Mouse (Mus musculus): Measurements from ENCODE around the gene Krtap29-1.

DNA sequence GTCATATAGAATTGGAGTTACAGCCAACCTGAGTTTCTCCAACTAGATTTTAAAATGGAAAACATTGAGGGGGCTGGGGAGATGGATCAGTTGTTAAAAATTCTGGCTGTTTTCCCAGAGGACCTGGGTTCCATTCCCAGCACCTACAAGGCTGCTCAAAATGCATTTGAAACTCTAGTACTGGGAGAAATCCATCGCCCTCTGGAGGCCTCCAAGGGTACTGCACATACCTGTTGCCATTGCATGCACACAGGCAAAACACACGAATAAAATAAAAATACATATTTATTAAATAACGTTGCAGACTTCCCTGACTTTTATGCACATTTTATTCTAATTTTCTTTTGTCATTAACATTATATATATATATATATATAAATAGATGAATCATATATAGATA lies 27.8 kb upstream of the Krtap29-1 start:
- no peak for TF ChIP-seq CTCF (IDR thresholded peaks at IDR 0.05; ENCODE audit: control insufficient read depth, insufficient read depth, insufficient read length)
- no peak for TF ChIP-seq MAX (IDR thresholded peaks at IDR 0.05)
- no peak for TF ChIP-seq MYOG (IDR thresholded peaks at IDR 0.05; ENCODE audit: control insufficient read depth, extremely low read depth, insufficient read length)
- TF ChIP-seq USF1 (IDR thresholded peaks at IDR 0.05; ENCODE audit: low read depth) = no peak
- TF ChIP-seq MYOD1 (IDR thresholded peaks at IDR 0.05; ENCODE audit: control insufficient read depth, insufficient read length, low read depth) = no peak

All from C2C12 (cell line).